Mouse (Mus musculus): Measurements from ENCODE around the gene Tas2r109.
"Not testable (repeated sequence)": the region's sequence is repeated elsewhere in the genome, so short reads cannot be mapped to it uniquely, and the experiment has no call there.

Gene Tas2r109

DNA sequence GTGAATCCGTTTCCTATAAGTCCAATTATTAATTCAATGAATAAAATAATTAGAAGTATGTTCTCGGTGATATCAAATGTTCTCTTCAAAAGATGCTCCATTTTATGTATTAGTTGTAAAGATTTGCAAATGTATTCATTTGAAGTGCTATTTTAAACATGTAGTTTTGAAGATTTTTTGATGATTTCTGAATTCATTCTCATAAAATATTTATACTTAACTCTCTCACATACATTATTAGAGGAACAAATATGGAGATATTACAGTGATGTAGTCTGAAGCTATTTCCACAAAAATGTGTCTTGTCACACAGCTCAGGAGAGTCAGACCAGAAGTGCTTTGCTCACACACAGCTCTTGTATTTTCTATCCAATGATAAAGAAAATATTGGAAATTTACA lies at the start of gene Tas2r109:
Gene Tas2r109, minus strand, starts transcription at position 101 of the 400 bp plus-strand sequence.
- no peak for DNase-seq (ENCODE audit: extremely low read depth, low read depth)

DNA sequence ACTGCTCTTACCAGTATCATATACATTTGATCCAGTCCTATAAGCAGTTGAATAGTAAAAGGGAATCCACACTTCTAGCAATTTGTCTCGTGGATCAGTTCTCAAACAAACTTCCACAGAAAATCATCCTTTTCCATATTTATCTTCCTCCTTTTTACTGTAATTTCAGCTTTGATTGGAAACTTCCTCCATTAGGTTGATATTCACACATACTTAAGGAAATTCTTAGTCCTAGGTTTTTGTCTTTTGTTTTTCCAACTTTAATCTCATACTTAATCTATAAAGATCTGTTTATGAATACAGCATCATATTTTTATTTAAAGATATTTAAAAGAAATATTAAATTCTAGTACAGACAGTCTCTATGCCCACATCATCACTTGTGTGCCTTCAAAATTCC lies 22.9 kb downstream of the Tas2r109 start, which contains the start of gene Tas2r131:
Gene Tas2r131, minus strand, starts transcription at position 101 of the 400 bp plus-strand sequence.
- DNase-seq (ENCODE audit: extremely low read depth, low read depth) = no peak

- no peak for DNase-seq (ENCODE audit: extremely low read depth, low read depth)
Measured at GRCm38 (mm10) chr6:132950802-132951201, 30.0 kb downstream of the Tas2r109 start, which contains the start of gene Tas2r129. TSS of gene Tas2r129 (plus strand) at chr6:132951102.

DNA sequence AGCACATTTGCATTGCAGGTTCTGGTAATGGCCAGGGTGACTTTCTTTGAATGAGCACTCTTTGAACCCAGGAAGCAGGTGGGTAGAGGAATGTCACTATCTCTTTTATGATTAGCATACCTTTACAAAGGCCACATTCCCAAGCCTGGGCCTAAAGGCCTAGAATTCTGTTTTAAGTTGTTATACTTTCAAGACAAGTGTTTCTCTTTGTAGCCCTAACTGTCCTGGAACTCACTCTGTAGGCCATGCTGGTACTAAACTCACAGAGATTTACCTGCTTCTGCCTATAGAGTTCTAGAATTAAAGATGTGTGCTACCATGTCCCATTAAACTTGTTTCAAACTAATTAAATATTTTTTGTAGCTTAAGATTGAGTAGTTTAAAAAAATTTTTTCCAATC lies 39.4 kb downstream of the Tas2r109 start:
- DNase-seq (ENCODE audit: extremely low read depth, low read depth) = not testable (repeated sequence)
